Mouse (Mus musculus) small intestine, adult 2 months (tissue): Measurements from ENCODE around the gene Rnf2. TPM values are rescaled to one million over a fixed set of nuclear protein-coding genes. Genes with fewer than 3 reads are reported as not detected.

Experiments used
- H3K27ac ChIP-seq: fragments of 200-500 bp; 2 replicates; pipeline ENCODE4 v1.5.1; 2012; ENCODE audit warnings: low read depth, low read length, control low read depth, inconsistent platforms; ENCODE audit not compliant: insufficient read depth
- H3K27me3 ChIP-seq: fragments of 200-500 bp; 2 replicates; pipeline ENCODE4 v1.6.1; 2012; ENCODE audit warnings: mild to moderate bottlenecking, moderate library complexity, low read length, inconsistent platforms; ENCODE audit not compliant: control insufficient read depth, insufficient read depth
- H3K36me3 ChIP-seq: fragments of 200-500 bp; 2 replicates; pipeline ENCODE4 v1.6.1; 2012; ENCODE audit warnings: mild to moderate bottlenecking, low read length, control low read depth, inconsistent platforms; ENCODE audit not compliant: control insufficient read depth, insufficient read depth
- H3K4me1 ChIP-seq: fragments of 200-500 bp; 2 replicates; pipeline ENCODE4 v1.6.1; 2012; ENCODE audit warnings: low read length, inconsistent platforms, mixed read lengths; ENCODE audit not compliant: control insufficient read depth, insufficient read depth, insufficient read length
- H3K4me3 ChIP-seq: fragments of 200-500 bp; 2 replicates; pipeline ENCODE4 v1.5.1; 2012; ENCODE audit warnings: low read depth, mild to moderate bottlenecking, control low read depth, inconsistent platforms, low read length, moderate library complexity
- CTCF ChIP-seq: fragments of 200-500 bp; IDR thresholded peaks from 2 replicates; pipeline ENCODE4 v1.5.1; 2012; ENCODE audit warnings: low read depth, mild to moderate bottlenecking, control low read depth, inconsistent platforms, low read length, moderate library complexity, mixed read lengths; ENCODE audit not compliant: insufficient replicate concordance, insufficient read length; ENCODE audit errors: extremely low read depth
- POLR2A ChIP-seq: fragments of 200-500 bp; IDR thresholded peaks from 2 replicates; pipeline ENCODE4 v1.6.1; 2012; ENCODE audit warnings: low read depth, mild to moderate bottlenecking, control low read depth, inconsistent platforms, low read length, moderate library complexity
- WGBS: fragments of 180-500 bp; shearing (Covaris S2); methylation state at CpG from one replicate; pipeline ENCODE4 v1.1.7; 2018; 5-methylcytosine and 5-hydroxymethylcytosine counted together
- polyA plus RNA-seq: library from polyadenylated mRNA; depleted of rRNA; stranded (reverse); fragments of >200 nt; gene quantifications from 2 replicates; pipeline ENCODE4 v1.2.3, GENCODE M21; 2012; rRNA removed

The Rnf2 gene
- 2.4 and 4.6 TPM in 2 replicates for polyA plus RNA-seq

- WGBS, result under 1% methylated on average over 87 of the region's 90 CpGs
- H3K4me1 ChIP-seq, result no peaks in the 10 kb centered on the region
- H3K27me3 ChIP-seq, result no peaks in the 10 kb centered on the region
- H3K4me3 ChIP-seq, result peak within 1 kb of the TSS; percentile 75
- no peaks in the 10 kb centered on the region for H3K36me3 ChIP-seq
- TF ChIP-seq CTCF (no peak), POLR2A (peak; percentile 23)
- H3K27ac ChIP-seq, result peak within 1 kb of the TSS; percentile 28
Measured at GRCm38 (mm10) chr1:151500531-151501361, at the start of gene Rnf2. TSS of gene Rnf2 (minus strand) at chr1:151500955.

- Histone ChIP-seq H3K27me3 (no peaks in the 10 kb centered on the region), H3K4me1 (no peaks in the 10 kb centered on the region), H3K4me3 (no peak overlapping the region), H3K36me3 (no peaks in the 10 kb centered on the region), H3K27ac (no peak overlapping the region)
- 70% methylated on average over 7 of the region's 7 CpGs for WGBS
- TF ChIP-seq POLR2A (no peak), CTCF (no peak)
Measured at GRCm38 (mm10) chr1:151549794-151550193, 49.0 kb upstream of the Rnf2 start.

- no peak overlapping the region for H3K27ac ChIP-seq
- H3K27me3 ChIP-seq, result no peaks in the 10 kb centered on the region
Measured at GRCm38 (mm10) chr1:151548896-151549610, 48.3 kb upstream of the Rnf2 start.

GRCm38 (mm10) chr1:151545571-151545970 lies 44.8 kb upstream of the Rnf2 start:
- TF ChIP-seq POLR2A (no peak), CTCF (no peak)
- WGBS, result 75% methylated on average over 7 of the region's 7 CpGs
- Histone ChIP-seq H3K36me3 (no peaks in the 10 kb centered on the region), H3K4me3 (no peak overlapping the region), H3K27me3 (no peaks in the 10 kb centered on the region), H3K4me1 (no peaks in the 10 kb centered on the region), H3K27ac (no peak overlapping the region)

More at GRCm38 (mm10) chr1:151548896-151549610, 48.3 kb upstream of the Rnf2 start:
- Histone ChIP-seq H3K4me3 (no peak overlapping the region), H3K4me1 (no peaks in the 10 kb centered on the region), H3K36me3 (no peaks in the 10 kb centered on the region)
- no peak for TF ChIP-seq POLR2A
- TF ChIP-seq CTCF, result no peak
- WGBS, result 56% methylated on average over 8 of the region's 8 CpGs

- no peaks in the 10 kb centered on the region for H3K27me3 ChIP-seq
- TF ChIP-seq POLR2A (no peak), CTCF (no peak)
- WGBS, result 82% methylated on average over 3 of the region's 3 CpGs
Measured at GRCm38 (mm10) chr1:151544581-151544980, 43.8 kb upstream of the Rnf2 start.

GRCm38 (mm10) chr1:151543796-151544477 lies 43.2 kb upstream of the Rnf2 start:
- H3K4me1 ChIP-seq, result no peaks in the 10 kb centered on the region
- H3K27me3 ChIP-seq, result no peaks in the 10 kb centered on the region
- TF ChIP-seq POLR2A (no peak), CTCF (no peak)
- 60% methylated on average over 6 of the region's 6 CpGs for WGBS
- no peaks in the 10 kb centered on the region for H3K36me3 ChIP-seq
- H3K27ac ChIP-seq, result no peak overlapping the region
- H3K4me3 ChIP-seq, result no peak overlapping the region

More at GRCm38 (mm10) chr1:151544581-151544980, 43.8 kb upstream of the Rnf2 start:
- Histone ChIP-seq H3K36me3 (no peaks in the 10 kb centered on the region), H3K4me3 (no peak overlapping the region), H3K27ac (no peak overlapping the region), H3K4me1 (no peaks in the 10 kb centered on the region)

- Histone ChIP-seq H3K36me3 (no peaks in the 10 kb centered on the region), H3K27ac (no peak overlapping the region), H3K4me1 (no peaks in the 10 kb centered on the region), H3K27me3 (no peaks in the 10 kb centered on the region), H3K4me3 (no peak overlapping the region)
- TF ChIP-seq CTCF, result no peak
- no peak for TF ChIP-seq POLR2A
- WGBS, result 70% methylated on average over 3 of the region's 3 CpGs
Measured at GRCm38 (mm10) chr1:151526701-151527100, 25.9 kb upstream of the Rnf2 start.
